Mouse (Mus musculus): ENCODE data around the gene Ankrd13d.

The Ankrd13d gene

DNA sequence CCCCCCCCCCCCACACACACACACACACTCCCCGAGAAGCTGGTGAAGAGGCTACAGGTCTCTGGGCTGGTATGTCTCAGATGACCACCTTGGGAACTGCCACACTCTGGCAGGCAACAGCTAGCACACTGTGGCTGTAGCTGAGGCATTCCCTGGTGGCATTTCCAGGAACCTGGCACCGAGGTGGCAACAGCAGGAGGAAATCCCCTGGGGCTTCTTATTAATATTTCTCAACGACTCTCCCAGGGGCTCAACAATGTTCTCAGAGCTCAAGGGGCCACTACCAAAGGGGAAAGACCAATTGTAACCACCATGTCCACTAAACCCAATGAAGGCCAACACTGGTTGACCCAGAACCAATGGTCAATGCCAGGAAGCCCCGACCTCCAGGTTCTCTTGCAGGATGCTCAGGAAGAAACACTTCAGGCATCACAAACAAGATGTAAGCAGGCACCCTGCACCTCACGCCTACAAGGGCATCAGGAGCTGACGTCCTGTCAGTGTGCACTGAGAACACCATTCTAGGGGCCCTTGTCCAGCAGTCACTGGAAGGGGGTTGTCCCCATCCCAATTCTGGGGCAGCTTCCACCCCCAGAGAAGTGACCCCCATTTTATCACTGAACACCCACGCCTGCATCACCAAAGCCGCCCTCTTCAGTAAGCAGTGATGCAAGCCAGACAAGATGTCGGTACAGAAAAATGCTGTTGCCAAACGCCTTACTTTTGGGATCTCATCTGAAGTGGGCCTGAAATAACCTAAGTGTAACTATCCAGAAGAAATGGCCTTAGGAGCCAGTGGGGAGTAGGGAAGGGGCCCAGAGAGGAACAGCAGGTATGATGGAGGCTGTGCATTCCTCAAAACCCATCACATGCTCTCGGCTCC, 18.2 kb upstream of the Ankrd13d start:
- peak; percentile 28 for DNase-seq

- peak; percentile 83 for DNase-seq
These were observed 17.4 kb upstream of the Ankrd13d start for GRCm38 (mm10) chr19:4300271-4300704.

- DNase-seq = peak; percentile 60
These were observed 16.8 kb upstream of the Ankrd13d start for GRCm38 (mm10) chr19:4299574-4300270.

DNA sequence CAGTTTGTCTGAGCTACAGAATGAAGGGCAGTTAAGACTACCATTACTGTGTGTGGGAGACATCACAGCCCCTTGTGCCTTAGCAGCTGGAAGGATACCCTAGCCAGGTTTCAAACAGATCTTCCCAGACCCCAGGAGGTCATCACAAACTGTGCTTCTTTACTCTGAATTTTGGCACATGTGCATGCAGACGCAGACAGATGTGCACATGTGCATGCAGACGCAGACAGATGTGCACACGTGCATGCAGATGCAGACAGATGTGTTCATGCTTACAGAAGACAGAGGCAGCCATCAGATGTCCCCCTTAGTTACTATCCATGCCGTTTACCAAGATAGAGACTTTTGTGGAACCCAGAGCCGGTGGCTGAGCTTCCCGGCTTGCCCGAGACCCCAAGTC, 16.2 kb upstream of the Ankrd13d start:
- DNase-seq = no peak

DNA sequence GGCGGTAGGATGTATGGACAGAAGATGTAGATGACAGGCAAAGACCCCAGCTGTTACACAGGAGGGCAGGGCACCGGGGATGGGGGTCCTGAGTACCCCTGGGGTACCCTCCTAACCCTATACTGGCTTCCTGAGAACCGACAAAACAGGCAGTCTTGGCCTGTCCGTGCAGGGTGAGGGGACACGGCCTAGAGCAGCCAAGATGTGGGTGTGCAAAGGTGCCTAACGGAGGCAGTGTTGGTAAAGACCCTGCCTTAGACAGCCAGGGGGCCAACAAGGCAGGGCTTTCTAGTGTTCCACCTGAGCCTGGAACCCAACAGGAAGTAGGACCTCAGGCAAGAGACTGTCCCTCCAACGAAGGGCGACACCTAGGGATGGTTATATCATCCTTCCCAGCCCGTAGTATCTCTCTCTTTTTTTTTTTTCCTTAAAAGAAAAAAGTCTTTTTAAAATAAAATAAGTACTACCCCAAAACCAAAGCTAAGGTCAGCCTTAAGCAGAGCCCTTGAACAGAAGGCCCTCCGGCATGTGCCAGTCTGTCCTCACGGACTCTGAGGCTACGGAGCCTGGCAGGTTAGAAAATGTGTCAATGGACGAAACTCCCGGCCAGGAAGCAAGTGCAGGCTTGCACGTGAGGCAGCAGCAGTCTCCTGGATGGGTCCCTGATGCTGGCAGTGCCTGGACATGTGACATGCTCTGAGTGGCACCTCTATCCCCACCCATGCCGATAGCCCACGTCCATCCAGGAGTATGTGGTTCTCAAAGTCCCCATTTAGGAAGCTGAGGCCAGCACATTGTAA, 15.6 kb upstream of the Ankrd13d start:
- DNase-seq = peak; percentile 55

DNA sequence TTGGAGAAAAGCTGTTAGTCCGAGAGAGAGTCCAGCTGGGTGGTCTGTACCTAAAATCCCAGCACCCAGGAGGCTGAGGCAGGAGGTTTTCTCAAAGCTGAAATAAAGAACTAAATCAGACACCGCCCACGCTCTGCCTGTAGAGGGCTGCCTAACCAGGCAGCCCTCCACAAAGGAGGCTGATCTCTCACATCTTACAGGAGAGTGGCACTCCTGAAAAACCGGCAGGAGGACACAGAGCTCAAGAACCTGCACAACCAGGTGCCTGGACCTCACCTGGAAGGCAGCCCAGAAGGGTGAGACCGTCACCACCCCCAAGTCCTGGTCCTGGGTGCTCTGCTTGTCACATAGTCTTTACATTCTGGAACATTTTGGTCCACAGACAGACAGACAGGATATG, 14.9 kb upstream of the Ankrd13d start:
- peak; percentile 50 for DNase-seq

- peak; percentile 28 for DNase-seq
These were observed 13.7 kb upstream of the Ankrd13d start for GRCm38 (mm10) chr19:4296611-4297010.

DNA sequence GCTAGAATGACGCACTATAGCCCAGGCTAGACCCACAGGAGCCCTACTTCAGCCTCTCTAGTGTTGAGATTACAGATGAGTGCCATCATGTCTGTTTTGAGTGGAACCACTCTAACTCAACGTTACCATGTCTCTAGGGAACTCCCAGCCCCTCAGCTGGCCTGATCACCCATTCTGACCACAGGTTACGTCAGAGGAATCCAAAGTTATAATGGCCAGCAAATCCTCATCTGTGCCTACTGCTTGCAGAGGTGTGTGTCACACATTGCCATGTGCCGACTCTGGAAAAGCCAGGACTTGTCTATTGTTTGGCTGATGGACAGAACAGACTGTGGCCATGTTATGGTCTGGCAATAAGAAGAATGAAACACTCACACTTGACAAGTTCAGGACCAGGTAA, 12.5 kb upstream of the Ankrd13d start:
- no peak for DNase-seq

DNA sequence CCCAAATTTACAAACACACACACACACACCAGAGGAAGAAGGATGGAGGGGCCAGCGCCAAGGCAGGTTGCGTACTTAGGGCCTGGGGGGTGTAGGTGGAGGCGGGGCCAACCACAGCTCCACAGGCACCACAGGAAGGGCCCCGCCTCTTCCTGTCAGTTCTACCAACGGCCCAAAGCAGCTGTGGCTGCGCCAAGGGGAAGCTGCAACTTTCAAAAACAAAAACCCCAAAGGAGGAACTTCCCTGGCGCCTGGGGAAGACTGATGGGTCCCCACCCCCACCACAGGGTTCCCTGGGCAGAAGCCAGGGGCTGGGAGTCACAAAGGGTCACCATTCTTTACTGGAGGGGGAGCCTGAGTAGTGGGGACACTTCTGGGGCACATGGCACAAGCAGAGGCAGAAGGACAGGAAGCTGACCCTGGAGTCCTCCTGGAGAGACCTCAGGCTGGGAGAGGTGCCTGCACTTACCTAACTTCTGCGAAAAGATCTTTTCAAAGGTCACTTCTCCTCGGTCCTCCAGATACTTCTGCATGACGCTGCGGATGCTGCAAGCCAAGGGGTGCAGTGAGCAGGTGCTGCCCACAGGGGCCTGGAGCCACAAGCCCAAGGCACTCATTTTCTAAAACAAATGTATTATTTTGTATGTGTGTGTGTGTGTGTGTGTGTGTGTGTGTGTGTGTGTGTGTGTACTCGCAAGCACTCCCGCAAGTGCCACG, 11.6 kb upstream of the Ankrd13d start:
- peak; percentile 92 for DNase-seq

- peak; percentile 7 for DNase-seq
These were observed 8.2 kb upstream of the Ankrd13d start for GRCm38 (mm10) chr19:4291161-4291560.

GRCm38 (mm10) chr19:4290749-4291148, 7.8 kb upstream of the Ankrd13d start:
- DNase-seq = peak; percentile 14

- DNase-seq = peak; percentile 24
These were observed 716 bp upstream of the Ankrd13d start for GRCm38 (mm10) chr19:4283653-4284052.

GRCm38 (mm10) chr19:4280425-4280824, 2.5 kb downstream of the Ankrd13d start:
- DNase-seq = no peak

DNA sequence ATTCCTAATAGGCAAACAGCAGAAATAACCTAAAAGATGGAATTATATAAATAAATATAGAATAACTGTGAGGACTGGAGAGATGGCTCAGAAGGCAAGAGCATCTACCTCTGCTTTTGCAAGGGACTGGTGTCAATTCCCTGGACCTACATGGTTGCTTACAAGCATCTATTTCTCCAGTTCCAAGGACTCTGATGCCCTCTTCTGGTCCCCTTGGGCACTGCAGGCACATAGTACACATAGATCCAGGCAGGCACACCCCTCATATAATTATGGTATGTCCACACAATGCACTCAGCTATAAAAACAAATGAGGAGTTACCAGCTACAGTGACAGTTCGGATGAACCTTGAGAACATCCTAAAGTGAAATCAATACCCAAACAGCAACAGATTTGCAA, 3.5 kb downstream of the Ankrd13d start:
- no peak for DNase-seq

- no peak for DNase-seq
These were observed 12.0 kb downstream of the Ankrd13d start for GRCm38 (mm10) chr19:4270972-4271371.

- no peak for DNase-seq
These were observed 12.8 kb downstream of the Ankrd13d start for GRCm38 (mm10) chr19:4270187-4270586.

DNA sequence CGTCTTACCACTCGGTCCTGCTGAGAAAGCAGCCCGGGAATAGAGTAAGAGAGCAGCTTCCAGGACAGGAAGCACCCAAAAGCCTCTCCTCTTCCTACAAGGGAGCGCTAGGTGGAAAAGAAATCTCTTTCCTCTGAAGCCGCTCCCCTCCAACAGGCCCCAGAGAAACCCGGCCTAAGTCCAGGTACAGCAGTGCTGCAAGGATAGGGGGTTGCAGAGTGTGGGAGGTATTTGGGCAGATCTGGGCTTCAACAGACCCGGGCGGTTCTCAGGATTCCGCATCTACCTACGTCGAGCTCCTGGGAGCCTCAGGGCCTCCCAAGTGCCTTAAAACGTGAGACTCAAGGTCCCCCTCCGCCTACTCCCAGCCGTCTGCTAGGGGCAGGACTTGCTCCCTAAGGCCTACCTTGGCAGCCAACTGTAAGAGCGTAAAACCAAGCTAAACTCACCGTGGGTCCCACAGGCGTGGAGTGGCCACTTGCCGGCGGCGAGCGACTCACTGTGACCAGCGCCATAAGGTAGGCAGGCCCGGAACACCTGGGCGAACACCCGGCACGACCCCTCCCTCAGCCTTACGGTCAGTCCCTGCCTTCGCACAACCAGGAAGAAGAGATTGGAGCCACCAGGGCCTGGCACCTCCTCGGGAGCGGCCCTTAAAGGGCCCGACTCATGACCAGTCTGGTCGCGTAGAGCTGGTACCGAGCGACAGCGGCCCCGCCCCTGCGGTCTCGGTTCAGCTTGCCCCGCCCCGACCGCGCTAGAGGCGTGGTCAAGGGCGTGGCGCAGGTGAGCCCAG, 14.2 kb downstream of the Ankrd13d start, which contains the start of gene Ssh3:
Gene Ssh3, minus strand, starts transcription at position 615 of the 796 bp plus-strand sequence.
- peak; percentile 67 for DNase-seq

- peak; percentile 59 for DNase-seq
These were observed 17.0 kb downstream of the Ankrd13d start for GRCm38 (mm10) chr19:4265956-4266355.

DNA sequence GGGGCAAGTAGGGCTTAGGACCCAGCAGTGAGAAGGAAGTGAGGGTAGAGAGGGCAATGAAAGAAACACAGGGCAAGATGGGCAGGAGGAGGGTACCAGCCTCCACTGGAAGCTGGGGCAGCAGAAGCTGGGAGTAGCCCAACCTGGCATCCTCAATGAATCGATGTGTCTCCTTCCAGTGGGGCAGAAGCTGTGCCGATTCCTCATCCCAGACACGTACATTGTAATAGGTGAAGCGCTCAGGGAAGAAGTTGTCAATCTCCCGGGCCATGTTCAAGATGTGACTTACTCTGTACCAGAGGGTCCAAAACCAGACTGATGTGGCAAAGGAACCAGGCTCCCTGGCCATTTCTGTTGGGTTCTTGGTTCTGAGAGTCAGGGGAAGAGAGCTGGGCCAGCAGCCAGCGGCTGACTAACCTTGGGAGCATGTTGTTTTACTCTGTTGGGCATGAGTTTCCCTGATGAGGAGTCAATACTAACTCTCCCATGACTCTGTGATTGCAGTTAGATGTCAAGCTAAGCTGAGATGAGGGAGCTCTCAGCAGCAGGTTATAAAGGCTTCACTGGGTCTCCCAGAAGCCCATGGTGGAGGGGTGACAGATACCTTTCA, 18.7 kb downstream of the Ankrd13d start:
- DNase-seq = no peak

- no peak for DNase-seq
These were observed 19.2 kb downstream of the Ankrd13d start for GRCm38 (mm10) chr19:4263702-4264101.

DNA sequence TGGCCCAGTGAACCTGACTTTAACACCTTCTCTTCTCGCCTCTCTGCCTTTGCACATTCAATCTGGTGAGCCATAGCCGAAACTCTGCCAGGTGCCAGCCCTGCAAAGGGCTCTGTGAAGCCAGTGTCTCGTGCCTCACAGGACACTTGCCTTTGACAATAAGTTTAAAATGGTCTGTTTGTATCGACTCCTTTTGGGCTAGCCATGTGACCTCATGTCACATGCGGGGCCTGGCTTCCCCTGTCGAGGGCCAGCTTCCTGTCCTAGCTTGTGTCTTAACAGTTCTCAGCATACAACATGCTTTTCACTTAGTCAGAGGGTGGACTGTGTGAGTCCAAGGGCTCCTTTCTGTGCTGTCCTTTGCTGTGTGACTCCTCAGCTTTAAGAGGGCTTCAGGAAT, 20.2 kb downstream of the Ankrd13d start:
- no peak for DNase-seq

All from thymus, postnatal 14 days (tissue).